Mouse (Mus musculus): ENCODE measurements at regions not wholly inside any gene's neighbourhood (a gene's known extent, or its start where the extent isn't known, plus 50 kb on each side); places are given as distances from the start of the nearest gene placed in this dataset.

DNA sequence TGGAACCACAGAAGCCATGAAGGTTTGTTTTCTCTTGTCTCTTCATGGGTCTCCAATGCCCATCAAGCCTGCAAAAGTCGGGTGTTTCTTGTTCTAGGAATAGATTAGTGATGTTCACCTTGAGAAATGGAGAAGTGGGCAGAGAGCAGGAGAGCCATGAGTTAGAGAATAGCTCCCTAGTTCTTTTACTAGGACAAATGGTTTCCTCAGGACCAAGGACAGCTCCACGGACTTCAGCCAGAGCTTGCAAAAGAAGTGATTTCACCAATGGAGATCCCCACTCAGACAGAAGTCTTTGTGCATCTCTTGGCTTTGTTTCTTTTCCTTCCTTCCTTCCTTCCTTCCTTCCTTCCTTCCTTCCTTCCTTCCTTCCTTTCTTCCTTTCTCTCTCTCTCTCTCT is 166.3 kb upstream of the 1700012A03Rik start:
- Histone ChIP-seq H3K27ac (ENCODE audit: insufficient read depth, low read length) (no peak overlapping the region), H3K27me3 (ENCODE audit: control insufficient read depth, insufficient read depth, low read length) (no peaks in the 10 kb centered on the region), H3K36me3 (ENCODE audit: control insufficient read depth, insufficient read depth, low read length) (no peaks in the 10 kb centered on the region), H3K4me1 (ENCODE audit: control insufficient read depth, insufficient read depth, insufficient read length) (no peaks in the 10 kb centered on the region), H3K4me3 (ENCODE audit: extremely low read depth, insufficient read depth, insufficient read length) (no peak overlapping the region)
- no peak for TF ChIP-seq CTCF (IDR thresholded peaks at IDR 0.05; ENCODE audit: extremely low read depth, insufficient read depth, insufficient read length, insufficient replicate concordance)
- TF ChIP-seq POLR2A (IDR thresholded peaks at IDR 0.05; ENCODE audit: low read depth, low read length) = no peak
- WGBS = 8% methylated on average over 2 of the region's 2 CpGs
- no peak for DNase-seq (ENCODE audit: low read depth in 1 of 2, low spot score in 2 of 2)

DNA sequence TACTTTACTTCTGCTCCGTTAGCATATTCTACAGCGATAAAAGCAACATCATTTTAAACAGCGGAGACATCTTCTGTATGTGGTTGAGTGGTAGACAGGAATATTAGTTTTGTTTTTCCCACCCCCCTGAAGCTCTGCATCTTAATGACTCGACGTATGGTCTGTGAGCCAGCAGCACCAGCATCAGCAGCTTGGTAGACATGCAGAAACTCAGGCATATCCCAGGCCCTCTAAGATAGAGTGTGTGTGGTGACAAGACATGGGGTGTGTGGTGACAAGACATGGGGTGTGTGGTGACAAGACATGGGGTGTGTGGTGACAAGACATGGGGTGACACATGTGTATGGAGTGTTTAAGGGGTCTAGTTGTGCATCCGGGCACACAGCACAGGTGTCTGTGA is 175.4 kb upstream of the 1700012A03Rik start:
- DNase-seq (ENCODE audit: low read depth in 1 of 2, low spot score in 2 of 2) = no peak
- Histone ChIP-seq H3K36me3 (ENCODE audit: control insufficient read depth, insufficient read depth, low read length) (no peaks in the 10 kb centered on the region), H3K4me1 (ENCODE audit: control insufficient read depth, insufficient read depth, insufficient read length) (no peaks in the 10 kb centered on the region), H3K27me3 (ENCODE audit: control insufficient read depth, insufficient read depth, low read length) (no peaks in the 10 kb centered on the region), H3K4me3 (ENCODE audit: extremely low read depth, insufficient read depth, insufficient read length) (no peak overlapping the region), H3K27ac (ENCODE audit: insufficient read depth, low read length) (no peak overlapping the region)
- no peak for TF ChIP-seq POLR2A (IDR thresholded peaks at IDR 0.05; ENCODE audit: low read depth, low read length)
- TF ChIP-seq CTCF (IDR thresholded peaks at IDR 0.05; ENCODE audit: extremely low read depth, insufficient read depth, insufficient read length, insufficient replicate concordance) = no peak
- WGBS = 91% methylated on average over 6 of the region's 6 CpGs

DNA sequence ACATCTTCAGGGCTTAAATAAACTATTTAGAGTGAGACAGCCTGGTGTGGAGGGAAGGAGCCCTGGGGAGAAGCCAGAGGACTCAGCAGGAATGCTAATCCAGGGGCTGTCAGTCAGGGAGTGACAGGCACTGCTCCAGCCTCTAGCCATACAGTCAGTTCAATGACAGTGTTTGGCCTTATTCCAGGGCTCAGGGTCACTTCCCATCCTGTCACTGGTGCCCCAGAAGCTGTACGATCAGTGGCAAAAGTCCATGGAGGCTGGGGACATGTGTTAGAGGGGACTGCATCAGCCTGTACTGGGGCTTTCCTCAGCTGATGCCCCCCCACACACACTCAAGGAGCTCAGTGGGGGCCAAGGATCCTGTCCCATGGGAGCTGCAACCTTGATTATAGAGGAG is 176.1 kb upstream of the 1700012A03Rik start:
- no peak for TF ChIP-seq POLR2A (IDR thresholded peaks at IDR 0.05; ENCODE audit: low read depth, low read length)
- no peak for TF ChIP-seq CTCF (IDR thresholded peaks at IDR 0.05; ENCODE audit: extremely low read depth, insufficient read depth, insufficient read length, insufficient replicate concordance)
- DNase-seq (ENCODE audit: low read depth in 1 of 2, low spot score in 2 of 2) = no peak
- Histone ChIP-seq H3K27me3 (ENCODE audit: control insufficient read depth, insufficient read depth, low read length) (no peaks in the 10 kb centered on the region), H3K36me3 (ENCODE audit: control insufficient read depth, insufficient read depth, low read length) (no peaks in the 10 kb centered on the region), H3K4me3 (ENCODE audit: extremely low read depth, insufficient read depth, insufficient read length) (no peak overlapping the region), H3K4me1 (ENCODE audit: control insufficient read depth, insufficient read depth, insufficient read length) (no peaks in the 10 kb centered on the region), H3K27ac (ENCODE audit: insufficient read depth, low read length) (no peak overlapping the region)
- 80% methylated on average over 1 of the region's 1 CpGs for WGBS

DNA sequence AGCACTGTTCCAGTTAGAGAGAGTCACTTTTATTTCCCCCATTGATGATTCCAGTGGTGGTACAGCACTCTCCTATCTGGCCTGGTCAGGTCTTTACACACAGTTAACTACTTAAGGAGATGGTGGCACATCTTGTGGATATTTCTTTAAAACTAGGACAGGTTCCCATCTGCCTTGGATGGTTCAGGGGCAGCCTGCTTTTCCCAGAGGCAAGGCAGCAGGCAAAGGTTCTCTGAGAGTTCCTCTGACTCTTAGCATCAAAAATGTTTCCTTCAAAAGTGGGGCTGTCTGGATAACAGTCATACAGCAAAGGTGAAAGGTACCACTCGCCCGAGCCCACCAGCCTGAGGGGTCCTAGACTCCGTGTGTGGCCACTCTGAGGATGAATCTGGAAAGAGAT is 178.3 kb upstream of the 1700012A03Rik start:
- H3K4me1 ChIP-seq (ENCODE audit: control insufficient read depth, insufficient read depth, insufficient read length) = no peaks in the 10 kb centered on the region
- no peaks in the 10 kb centered on the region for H3K36me3 ChIP-seq (ENCODE audit: control insufficient read depth, insufficient read depth, low read length)
- H3K4me3 ChIP-seq (ENCODE audit: extremely low read depth, insufficient read depth, insufficient read length) = no peak overlapping the region
- no peaks in the 10 kb centered on the region for H3K27me3 ChIP-seq (ENCODE audit: control insufficient read depth, insufficient read depth, low read length)
- H3K27ac ChIP-seq (ENCODE audit: insufficient read depth, low read length) = no peak overlapping the region
- no peak for DNase-seq (ENCODE audit: low read depth in 1 of 2, low spot score in 2 of 2)
- 93% methylated on average over 3 of the region's 3 CpGs for WGBS
- TF ChIP-seq POLR2A (IDR thresholded peaks at IDR 0.05; ENCODE audit: low read depth, low read length) = no peak
- TF ChIP-seq CTCF (IDR thresholded peaks at IDR 0.05; ENCODE audit: extremely low read depth, insufficient read depth, insufficient read length, insufficient replicate concordance) = no peak

DNA sequence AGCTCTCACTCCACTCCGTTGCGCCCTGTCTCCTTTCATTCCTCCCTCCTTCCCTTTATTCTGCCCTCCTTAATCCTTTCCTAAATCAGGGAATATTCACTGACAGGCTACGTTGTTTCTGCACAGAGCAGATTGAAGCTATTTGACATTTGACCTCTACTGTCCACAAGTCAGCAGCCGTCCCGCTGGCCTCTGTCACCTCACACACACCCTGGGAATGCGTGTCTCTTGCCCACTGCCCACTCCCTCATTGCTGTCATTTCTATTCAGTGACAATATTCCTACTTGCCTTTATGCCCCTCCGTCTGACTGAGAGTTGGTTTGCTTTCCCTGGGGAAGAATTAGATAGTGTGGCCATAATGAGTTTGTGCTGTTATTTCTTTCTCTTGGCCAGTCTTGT is 188.1 kb upstream of the 1700012A03Rik start:
- Histone ChIP-seq H3K36me3 (ENCODE audit: control insufficient read depth, insufficient read depth, low read length) (no peaks in the 10 kb centered on the region), H3K27ac (ENCODE audit: insufficient read depth, low read length) (no peak overlapping the region), H3K27me3 (ENCODE audit: control insufficient read depth, insufficient read depth, low read length) (no peaks in the 10 kb centered on the region), H3K4me3 (ENCODE audit: extremely low read depth, insufficient read depth, insufficient read length) (no peak overlapping the region), H3K4me1 (ENCODE audit: control insufficient read depth, insufficient read depth, insufficient read length) (no peaks in the 10 kb centered on the region)
- no peak for DNase-seq (ENCODE audit: low read depth in 1 of 2, low spot score in 2 of 2)
- 70% methylated on average over 7 of the region's 7 CpGs for WGBS
- TF ChIP-seq POLR2A (IDR thresholded peaks at IDR 0.05; ENCODE audit: low read depth, low read length) = no peak
- no peak for TF ChIP-seq CTCF (IDR thresholded peaks at IDR 0.05; ENCODE audit: extremely low read depth, insufficient read depth, insufficient read length, insufficient replicate concordance)

DNA sequence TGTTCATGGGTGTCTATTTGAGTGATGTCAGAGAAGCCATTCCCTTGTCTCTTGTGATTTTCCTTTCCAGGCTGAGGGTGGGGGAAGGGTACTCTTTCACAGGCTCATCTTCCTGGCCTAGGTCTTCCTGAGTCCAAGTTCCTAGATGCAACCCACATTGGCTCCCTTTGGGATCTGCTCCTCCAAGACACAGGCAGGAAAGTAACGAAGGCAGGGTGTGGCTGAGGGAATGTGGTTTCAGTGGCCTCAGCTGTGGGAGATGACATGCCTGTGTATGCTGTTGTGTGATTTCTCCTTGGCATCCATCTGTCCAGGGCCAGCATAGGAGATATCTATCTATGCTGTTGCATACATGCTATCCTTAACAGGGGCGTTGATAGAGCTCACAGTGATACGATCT is 190.4 kb upstream of the 1700012A03Rik start:
- H3K36me3 ChIP-seq (ENCODE audit: control insufficient read depth, insufficient read depth, low read length) = no peaks in the 10 kb centered on the region
- no peak overlapping the region for H3K27ac ChIP-seq (ENCODE audit: insufficient read depth, low read length)
- WGBS = 75% methylated on average over 3 of the region's 3 CpGs
- no peak overlapping the region for H3K4me3 ChIP-seq (ENCODE audit: extremely low read depth, insufficient read depth, insufficient read length)
- DNase-seq (ENCODE audit: low read depth in 1 of 2, low spot score in 2 of 2) = no peak
- H3K27me3 ChIP-seq (ENCODE audit: control insufficient read depth, insufficient read depth, low read length) = no peaks in the 10 kb centered on the region
- H3K4me1 ChIP-seq (ENCODE audit: control insufficient read depth, insufficient read depth, insufficient read length) = no peaks in the 10 kb centered on the region
- no peak for TF ChIP-seq CTCF (IDR thresholded peaks at IDR 0.05; ENCODE audit: extremely low read depth, insufficient read depth, insufficient read length, insufficient replicate concordance)
- TF ChIP-seq POLR2A (IDR thresholded peaks at IDR 0.05; ENCODE audit: low read depth, low read length) = no peak

DNA sequence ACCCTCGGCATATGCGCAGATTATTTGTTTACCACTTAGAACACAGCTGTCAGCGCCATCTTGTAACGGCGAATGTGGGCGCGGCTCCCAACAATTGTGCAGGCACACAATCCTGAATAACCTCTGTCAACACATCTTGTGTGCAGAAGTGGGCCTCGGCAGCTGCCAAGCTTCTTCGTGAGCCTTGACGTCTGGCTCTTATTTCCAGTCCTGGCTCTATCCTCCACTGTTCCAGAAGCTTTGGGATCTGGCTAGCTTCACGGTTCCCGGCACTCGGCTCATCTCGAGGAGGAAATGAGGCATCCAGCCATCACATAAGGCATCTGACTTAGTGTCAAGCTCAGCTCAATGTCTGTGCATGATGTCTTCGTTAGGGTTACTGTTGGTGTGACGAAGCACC is 195.8 kb upstream of the 1700012A03Rik start:
- TF ChIP-seq POLR2A (IDR thresholded peaks at IDR 0.05; ENCODE audit: low read depth, low read length) = no peak
- TF ChIP-seq CTCF (IDR thresholded peaks at IDR 0.05; ENCODE audit: extremely low read depth, insufficient read depth, insufficient read length, insufficient replicate concordance) = no peak

More for the DNA sequence above, 195.8 kb upstream of the 1700012A03Rik start:
- Histone ChIP-seq H3K27me3 (ENCODE audit: control insufficient read depth, insufficient read depth, low read length) (no peaks in the 10 kb centered on the region), H3K4me1 (ENCODE audit: control insufficient read depth, insufficient read depth, insufficient read length) (no peaks in the 10 kb centered on the region), H3K4me3 (ENCODE audit: extremely low read depth, insufficient read depth, insufficient read length) (no peak overlapping the region), H3K36me3 (ENCODE audit: control insufficient read depth, insufficient read depth, low read length) (no peaks in the 10 kb centered on the region), H3K27ac (ENCODE audit: insufficient read depth, low read length) (no peak overlapping the region)
- DNase-seq (ENCODE audit: low read depth in 1 of 2, low spot score in 2 of 2) = no peak
- 94% methylated on average over 16 of the region's 16 CpGs for WGBS

Measured in spleen, adult 2 months (tissue).